Mouse (Mus musculus) olfactory bulb, adult 2 months (tissue): ENCODE results near the gene Mia. TPM values are rescaled to one million over a fixed set of nuclear protein-coding genes. Genes with fewer than 3 reads are reported as not detected.

ENCODE experiments used
- H3K27ac ChIP-seq: fragments of 200-500 bp; 2 replicates; pipeline ENCODE4 v1.5.1; 2012; ENCODE audit warnings: low read depth, low read length; ENCODE audit not compliant: insufficient read depth
- H3K4me1 ChIP-seq: fragments of 200-500 bp; 2 replicates; pipeline ENCODE4 v1.6.1; 2012; ENCODE audit warnings: low read length; ENCODE audit not compliant: control insufficient read depth, insufficient read depth
- H3K4me3 ChIP-seq: fragments of 200-500 bp; 2 replicates; pipeline ENCODE4 v1.5.1; 2012; ENCODE audit warnings: mild to moderate bottlenecking, low read depth, low read length, moderate library complexity; ENCODE audit not compliant: insufficient read depth
- CTCF ChIP-seq: fragments of 200-500 bp; IDR thresholded peaks from 2 replicates; pipeline ENCODE4 v1.5.1; 2012; ENCODE audit warnings: low read depth, mild to moderate bottlenecking, low read length, moderate library complexity; ENCODE audit not compliant: insufficient read depth
- POLR2A ChIP-seq: fragments of 200-500 bp; IDR thresholded peaks from 2 replicates; pipeline ENCODE4 v1.6.1; 2012; ENCODE audit warnings: mild to moderate bottlenecking, low read depth, low read length, moderate library complexity; ENCODE audit not compliant: insufficient read depth
- WGBS: fragments of 180-500 bp; shearing (Covaris S2); methylation state at CpG from one replicate; pipeline ENCODE4 v1.1.7; 2018; 5-methylcytosine and 5-hydroxymethylcytosine counted together
- polyA plus RNA-seq: library from polyadenylated mRNA; stranded (reverse); fragments of >200 nt; gene quantifications from 2 replicates; pipeline ENCODE4 v1.2.4, GENCODE M21; 2012; ENCODE audit warnings: low replicate concordance; ENCODE audit not compliant: missing spikeins, insufficient read depth, insufficient read length

The Mia gene
- polyA plus RNA-seq, 1 experiment = not detected

DNA sequence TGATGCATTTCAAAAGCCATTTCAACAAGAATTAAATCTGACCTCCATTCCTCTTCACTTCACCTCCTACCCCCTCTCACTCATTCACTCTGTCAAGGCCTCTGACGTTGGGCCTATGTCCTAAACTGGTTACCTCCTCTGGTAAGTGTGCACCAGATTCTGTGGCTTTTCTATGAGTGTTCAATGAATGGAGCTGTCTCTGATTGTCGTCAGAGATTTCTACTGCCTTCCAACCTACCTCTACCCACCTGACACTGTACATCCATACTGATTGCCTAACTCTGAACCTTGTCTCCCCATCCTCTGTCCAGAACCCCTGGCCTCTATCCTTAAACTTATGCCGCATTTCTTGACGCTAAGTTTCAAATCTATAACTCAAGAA lies 3.0 kb downstream of the Mia start:
- Histone ChIP-seq H3K4me3 (peak overlapping the region; percentile 69), H3K4me1 (no peaks in the 10 kb centered on the region), H3K27ac (peak overlapping the region; percentile 71)
- TF ChIP-seq POLR2A (no peak), CTCF (no peak)
- WGBS = 11% methylated on average over 4 of the region's 4 CpGs

DNA sequence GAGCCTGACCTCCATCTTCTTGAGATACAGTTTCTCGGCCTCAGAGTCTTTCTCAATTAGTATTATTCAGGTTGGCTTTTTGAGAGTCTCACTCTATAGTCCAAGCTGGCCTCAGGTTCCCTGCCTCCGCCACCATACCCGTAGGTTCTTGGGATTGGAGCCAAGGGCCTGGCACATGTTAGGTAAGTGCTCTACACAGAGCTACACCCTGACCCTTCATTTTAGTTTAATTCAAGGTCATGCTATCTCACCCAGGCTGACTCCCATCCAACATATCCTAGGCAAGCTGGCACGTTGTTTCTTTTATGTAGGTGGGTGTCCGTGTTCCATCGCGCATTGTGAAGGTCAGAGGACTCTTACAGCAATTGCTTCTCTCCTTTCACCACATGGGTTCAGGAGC lies 6.1 kb downstream of the Mia start:
- H3K27ac ChIP-seq = no peak overlapping the region
- H3K4me1 ChIP-seq = no peaks in the 10 kb centered on the region
- WGBS = 91% methylated on average over 7 of the region's 7 CpGs
- H3K4me3 ChIP-seq = no peak overlapping the region
- TF ChIP-seq POLR2A = no peak
- TF ChIP-seq CTCF = no peak

DNA sequence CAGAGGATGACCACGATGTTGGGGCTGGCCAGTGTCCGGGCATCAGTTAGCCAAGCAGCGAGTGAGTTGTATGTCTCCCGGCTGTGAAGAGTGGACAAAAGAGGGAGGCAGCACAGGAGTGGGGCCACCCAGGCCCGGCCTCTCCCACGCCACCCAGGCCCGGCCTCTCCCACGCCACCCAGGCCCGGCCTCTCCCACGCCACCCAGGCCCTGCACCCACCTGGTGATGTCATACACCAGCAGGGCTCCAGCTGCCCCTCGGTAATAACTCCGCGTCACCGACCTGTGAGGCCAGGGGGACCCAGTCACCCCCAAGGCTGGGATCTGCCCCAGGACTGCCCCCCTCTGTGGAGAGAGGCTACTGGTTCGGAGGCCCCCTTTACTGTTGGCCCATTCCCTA lies 6.5 kb downstream of the Mia start:
- Histone ChIP-seq H3K27ac (no peak overlapping the region), H3K4me3 (no peak overlapping the region), H3K4me1 (no peaks in the 10 kb centered on the region)
- TF ChIP-seq POLR2A (no peak), CTCF (no peak)
- 90% methylated on average over 15 of the region's 15 CpGs for WGBS

GRCm38 (mm10) chr7:27170981-27171380 lies 10.0 kb downstream of the Mia start:
- no peak overlapping the region for H3K4me3 ChIP-seq
- peaks cover 6% of the 10 kb centered on the region; the same call in 1 of the 2 replicates for H3K4me1 ChIP-seq
- H3K27ac ChIP-seq = no peak overlapping the region
- TF ChIP-seq POLR2A (no peak), CTCF (no peak)
- WGBS = 94% methylated on average over 3 of the region's 3 CpGs

DNA sequence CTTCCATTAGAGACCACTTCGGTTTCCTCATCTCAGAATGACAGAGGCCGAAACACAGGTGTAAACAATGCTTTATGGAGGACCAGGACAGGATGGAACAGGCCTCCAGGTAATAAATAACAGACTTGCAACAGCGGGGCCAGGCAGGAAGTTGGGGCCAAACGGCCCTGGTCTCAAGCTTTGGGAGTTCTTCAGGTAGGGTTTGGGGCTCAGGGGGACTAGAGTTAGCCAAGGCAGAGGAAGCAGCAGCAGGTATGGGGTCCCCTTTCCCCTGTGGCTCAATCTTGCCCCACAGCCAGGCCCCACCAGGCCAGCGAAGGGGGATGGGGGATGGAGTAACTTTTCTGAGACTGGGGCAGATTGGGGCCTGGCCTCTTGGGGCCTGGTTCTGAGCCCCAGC lies 12.6 kb downstream of the Mia start:
- H3K27ac ChIP-seq = no peak overlapping the region
- TF ChIP-seq POLR2A (no peak), CTCF (no peak)
- 95% methylated on average over 5 of the region's 5 CpGs for WGBS
- H3K4me3 ChIP-seq = no peak overlapping the region
- H3K4me1 ChIP-seq = peaks cover 27% of the 10 kb centered on the region

DNA sequence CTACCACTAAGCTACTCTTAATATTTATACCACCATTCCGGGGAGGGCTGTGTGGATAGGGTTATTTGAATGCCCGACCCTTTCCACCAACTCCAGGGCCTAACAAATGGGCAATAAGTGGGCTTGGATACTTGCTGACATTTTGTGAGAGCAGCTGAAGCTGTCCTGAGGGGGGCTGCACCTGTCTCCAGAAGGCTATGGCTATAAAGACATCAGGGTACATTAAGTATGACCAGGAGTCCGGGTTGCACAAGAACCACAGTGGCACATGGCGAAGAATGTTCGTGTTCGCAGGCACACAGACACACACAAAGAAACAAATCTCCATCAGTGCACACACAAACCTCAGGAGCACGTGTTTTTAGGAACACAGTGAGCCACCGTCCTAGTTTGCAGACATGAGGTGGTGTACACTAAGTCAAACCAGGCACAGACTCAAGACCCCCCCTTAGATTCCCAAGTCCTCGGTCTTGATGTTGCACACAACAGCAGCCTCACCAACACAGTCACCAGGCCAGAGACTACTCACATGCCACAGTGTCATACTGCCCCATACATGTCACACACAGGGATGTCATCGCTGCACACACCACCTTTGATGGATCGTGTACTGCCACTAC lies 13.4 kb downstream of the Mia start:
- no peak for TF ChIP-seq POLR2A
- TF ChIP-seq CTCF = no peak
- H3K4me1 ChIP-seq = peaks cover 34% of the 10 kb centered on the region

GRCm38 (mm10) chr7:27166614-27167474 lies 14.1 kb downstream of the Mia start, which contains the start of gene Egln2:
TSS of gene Egln2 (minus strand) at chr7:27166802.
- peak within 1 kb of the TSS; percentile 96 for H3K4me3 ChIP-seq
- peak within 1 kb of the TSS; percentile 95 for H3K27ac ChIP-seq
- peaks cover 40% of the 10 kb centered on the region for H3K4me1 ChIP-seq
- TF ChIP-seq POLR2A = peak; percentile 67; the same call in 1 of the 2 replicates
- TF ChIP-seq CTCF = no peak
- under 1% methylated on average over 61 of the region's 61 CpGs for WGBS

More for the DNA sequence above, 13.4 kb downstream of the Mia start:
- 58% methylated on average over 11 of the region's 11 CpGs for WGBS
- Histone ChIP-seq H3K4me3 (peak overlapping the region; percentile 96; the same call in 1 of the 2 replicates), H3K27ac (peak overlapping the region; percentile 88)

DNA sequence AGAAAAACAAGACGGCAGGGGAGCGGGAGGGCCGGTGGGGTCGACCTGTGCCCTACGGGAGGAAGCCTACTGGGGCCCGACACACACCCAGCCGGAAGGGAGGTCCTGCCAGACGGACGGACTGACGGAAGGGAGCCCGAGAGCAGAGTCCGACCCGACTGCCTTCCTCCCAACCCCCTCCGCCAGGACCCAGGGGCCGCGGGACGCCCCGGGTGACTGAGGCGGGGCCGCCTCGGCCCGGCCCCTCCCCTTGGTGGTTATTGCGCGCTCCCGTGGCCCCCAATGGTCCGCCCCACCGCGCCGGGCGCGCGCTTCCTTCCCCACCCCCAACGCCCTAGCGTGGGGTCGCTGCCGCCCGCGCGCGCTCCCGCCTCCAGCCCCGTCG lies 14.7 kb downstream of the Mia start:
- WGBS = 1% methylated on average over 43 of the region's 43 CpGs
- Histone ChIP-seq H3K27ac (peak overlapping the region; percentile 95), H3K4me1 (peaks cover 44% of the 10 kb centered on the region), H3K4me3 (peak overlapping the region; percentile 96)
- TF ChIP-seq POLR2A (no peak), CTCF (no peak)

DNA sequence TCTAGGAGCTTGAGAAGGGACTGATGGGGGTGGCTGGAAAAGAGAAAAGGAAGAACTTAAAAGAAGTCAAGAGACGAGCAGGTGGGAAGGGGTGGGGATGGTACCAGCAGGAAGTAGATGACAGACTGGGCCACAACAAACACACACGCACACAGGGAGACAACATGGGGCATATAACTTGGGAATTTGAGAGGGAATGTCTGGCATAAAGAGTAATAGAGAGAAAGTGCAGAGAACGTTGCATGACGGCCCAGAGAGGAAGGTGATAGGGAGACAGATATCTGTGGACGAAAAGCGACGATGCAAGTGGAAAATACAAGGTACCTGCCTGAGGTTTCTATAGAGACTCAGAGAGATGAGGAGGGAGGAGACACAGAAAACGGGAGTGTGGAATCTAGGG lies 15.3 kb downstream of the Mia start:
- TF ChIP-seq CTCF (no peak), POLR2A (no peak)
- Histone ChIP-seq H3K4me3 (peak overlapping the region; percentile 96), H3K4me1 (peaks cover 44% of the 10 kb centered on the region), H3K27ac (peak overlapping the region; percentile 95)
- 1% methylated on average over 8 of the region's 8 CpGs for WGBS
